Mouse (Mus musculus): ENCODE results near the gene Scn4b. TPM values are rescaled to one million over a fixed set of nuclear protein-coding genes. Genes with fewer than 3 reads are reported as not detected.
A peak's percentile ranks its signal among the peaks of the same experiment; 100 is the strongest.

The Scn4b gene
- polyA plus RNA-seq, 1 experiment = not detected

GRCm38 (mm10) chr9:45115706-45116105 is 22.5 kb upstream of the Scn4b start:
- H3K9me3 ChIP-seq = no peaks in the 10 kb centered on the region
- TF ChIP-seq GATA1 (IDR thresholded peaks at IDR 0.05; ENCODE audit: borderline replicate concordance, low read length) (no peak), FLI1 (IDR thresholded peaks at IDR 0.05; ENCODE audit: low read length) (no peak)
- no peak overlapping the region for H3K4me3 ChIP-seq (replicated peaks)
- H3K27me3 ChIP-seq (replicated peaks) = peaks cover 89% of the 10 kb centered on the region
- no peaks in the 10 kb centered on the region for H3K36me3 ChIP-seq (replicated peaks; ENCODE audit: low read length)
- H3K4me1 ChIP-seq = peaks cover 5% of the 10 kb centered on the region; the same call in 1 of the 2 replicates

- Histone ChIP-seq H3K36me3 (replicated peaks; ENCODE audit: low read length) (no peaks in the 10 kb centered on the region), H3K4me3 (replicated peaks) (no peak overlapping the region), H3K9me3 (no peaks in the 10 kb centered on the region), H3K4me1 (peaks cover 9% of the 10 kb centered on the region; the same call in 1 of the 2 replicates), H3K27me3 (replicated peaks) (peaks cover 94% of the 10 kb centered on the region)
- no peak for TF ChIP-seq GATA1 (IDR thresholded peaks at IDR 0.05; ENCODE audit: borderline replicate concordance, low read length)
- TF ChIP-seq FLI1 (IDR thresholded peaks at IDR 0.05; ENCODE audit: low read length) = no peak
These were observed 21.4 kb upstream of the Scn4b start for GRCm38 (mm10) chr9:45116819-45117218.

GRCm38 (mm10) chr9:45117741-45118431 is 20.3 kb upstream of the Scn4b start, which contains the start of gene Scn2b:
Scn2b (plus strand) TSS chr9:45117782.
- TF ChIP-seq FLI1 (IDR thresholded peaks at IDR 0.05; ENCODE audit: low read length) = no peak
- no peak for TF ChIP-seq GATA1 (IDR thresholded peaks at IDR 0.05; ENCODE audit: borderline replicate concordance, low read length)
- Histone ChIP-seq H3K9me3 (no peaks in the 10 kb centered on the region), H3K36me3 (replicated peaks; ENCODE audit: low read length) (no peaks in the 10 kb centered on the region), H3K4me1 (peaks cover 16% of the 10 kb centered on the region; the same call in 1 of the 2 replicates), H3K4me3 (replicated peaks) (no peak within 1 kb of the TSS), H3K27me3 (replicated peaks) (peaks cover 95% of the 10 kb centered on the region)

GRCm38 (mm10) chr9:45118552-45118951 is 19.6 kb upstream of the Scn4b start:
- TF ChIP-seq GATA1 (IDR thresholded peaks at IDR 0.05; ENCODE audit: borderline replicate concordance, low read length) (no peak), FLI1 (IDR thresholded peaks at IDR 0.05; ENCODE audit: low read length) (no peak)
- no peaks in the 10 kb centered on the region for H3K9me3 ChIP-seq
- no peaks in the 10 kb centered on the region for H3K36me3 ChIP-seq (replicated peaks; ENCODE audit: low read length)
- H3K27me3 ChIP-seq (replicated peaks) = peaks cover 96% of the 10 kb centered on the region
- H3K4me1 ChIP-seq = peaks cover 16% of the 10 kb centered on the region; the same call in 1 of the 2 replicates
- no peak overlapping the region for H3K4me3 ChIP-seq (replicated peaks)

- Histone ChIP-seq H3K27me3 (replicated peaks) (peaks cover 96% of the 10 kb centered on the region), H3K4me1 (peaks cover 16% of the 10 kb centered on the region; the same call in 1 of the 2 replicates)
- TF ChIP-seq FLI1 (IDR thresholded peaks at IDR 0.05; ENCODE audit: low read length) = no peak
- TF ChIP-seq GATA1 (IDR thresholded peaks at IDR 0.05; ENCODE audit: borderline replicate concordance, low read length) = no peak
These were observed 18.8 kb upstream of the Scn4b start for GRCm38 (mm10) chr9:45119316-45119953.

GRCm38 (mm10) chr9:45119954-45120530 is 18.2 kb upstream of the Scn4b start:
- Histone ChIP-seq H3K4me1 (peaks cover 16% of the 10 kb centered on the region; the same call in 1 of the 2 replicates), H3K36me3 (replicated peaks; ENCODE audit: low read length) (no peaks in the 10 kb centered on the region), H3K4me3 (replicated peaks) (no peak overlapping the region), H3K27me3 (replicated peaks) (peaks cover 96% of the 10 kb centered on the region), H3K9me3 (no peaks in the 10 kb centered on the region)
- TF ChIP-seq FLI1 (IDR thresholded peaks at IDR 0.05; ENCODE audit: low read length) (no peak), GATA1 (IDR thresholded peaks at IDR 0.05; ENCODE audit: borderline replicate concordance, low read length) (no peak)

More at GRCm38 (mm10) chr9:45119316-45119953, 18.8 kb upstream of the Scn4b start:
- no peaks in the 10 kb centered on the region for H3K36me3 ChIP-seq (replicated peaks; ENCODE audit: low read length)
- H3K4me3 ChIP-seq (replicated peaks) = no peak overlapping the region
- no peaks in the 10 kb centered on the region for H3K9me3 ChIP-seq

GRCm38 (mm10) chr9:45120567-45120966 is 17.6 kb upstream of the Scn4b start:
- Histone ChIP-seq H3K27me3 (replicated peaks) (peaks cover 96% of the 10 kb centered on the region), H3K36me3 (replicated peaks; ENCODE audit: low read length) (no peaks in the 10 kb centered on the region), H3K4me1 (peaks cover 16% of the 10 kb centered on the region; the same call in 1 of the 2 replicates), H3K9me3 (no peaks in the 10 kb centered on the region), H3K4me3 (replicated peaks) (no peak overlapping the region)
- TF ChIP-seq FLI1 (IDR thresholded peaks at IDR 0.05; ENCODE audit: low read length) = no peak
- TF ChIP-seq GATA1 (IDR thresholded peaks at IDR 0.05; ENCODE audit: borderline replicate concordance, low read length) = no peak

GRCm38 (mm10) chr9:45121001-45121400 is 17.2 kb upstream of the Scn4b start:
- Histone ChIP-seq H3K9me3 (no peaks in the 10 kb centered on the region), H3K36me3 (replicated peaks; ENCODE audit: low read length) (no peaks in the 10 kb centered on the region), H3K4me3 (replicated peaks) (no peak overlapping the region), H3K27me3 (replicated peaks) (peaks cover 96% of the 10 kb centered on the region), H3K4me1 (peaks cover 17% of the 10 kb centered on the region)
- TF ChIP-seq FLI1 (IDR thresholded peaks at IDR 0.05; ENCODE audit: low read length) = no peak
- no peak for TF ChIP-seq GATA1 (IDR thresholded peaks at IDR 0.05; ENCODE audit: borderline replicate concordance, low read length)

- Histone ChIP-seq H3K4me3 (replicated peaks) (peak overlapping the region; percentile 67), H3K9me3 (no peaks in the 10 kb centered on the region), H3K4me1 (peaks cover 25% of the 10 kb centered on the region), H3K36me3 (replicated peaks; ENCODE audit: low read length) (no peaks in the 10 kb centered on the region), H3K27me3 (replicated peaks) (peaks cover 96% of the 10 kb centered on the region)
- TF ChIP-seq GATA1 (IDR thresholded peaks at IDR 0.05; ENCODE audit: borderline replicate concordance, low read length) (no peak), FLI1 (IDR thresholded peaks at IDR 0.05; ENCODE audit: low read length) (no peak)
These were observed 16.4 kb upstream of the Scn4b start for GRCm38 (mm10) chr9:45121769-45122168.

Data from megakaryocyte, embryonic 14.5 days (primary cell).